Mouse (Mus musculus): ENCODE measurements around the gene Spsb4.
"Not testable (repeated sequence)": the region's sequence is repeated elsewhere in the genome, so short reads cannot be mapped to it uniquely, and the experiment has no call there.

The Spsb4 gene

DNA sequence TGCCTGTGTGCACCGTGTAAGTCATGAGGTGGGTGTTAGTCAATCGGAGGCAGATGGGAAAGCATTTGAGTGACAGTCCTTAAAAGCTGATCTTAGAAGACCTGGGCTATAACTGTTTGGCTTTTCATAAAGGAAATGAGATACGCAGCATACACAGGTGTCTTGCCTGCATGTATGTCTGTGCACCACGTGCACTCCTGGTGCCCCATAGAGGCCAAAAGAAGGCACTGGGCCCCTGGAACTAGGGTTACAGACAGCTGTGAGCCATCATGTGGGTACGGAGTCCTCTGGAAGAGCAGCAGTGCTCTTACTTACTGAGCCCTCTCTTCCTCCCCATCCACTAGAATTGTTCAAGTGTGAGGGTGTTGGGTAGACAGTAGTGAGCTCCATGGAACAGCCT, 70.1 kb downstream of the Spsb4 start:
- no peak for DNase-seq (ENCODE audit: low read depth)

DNA sequence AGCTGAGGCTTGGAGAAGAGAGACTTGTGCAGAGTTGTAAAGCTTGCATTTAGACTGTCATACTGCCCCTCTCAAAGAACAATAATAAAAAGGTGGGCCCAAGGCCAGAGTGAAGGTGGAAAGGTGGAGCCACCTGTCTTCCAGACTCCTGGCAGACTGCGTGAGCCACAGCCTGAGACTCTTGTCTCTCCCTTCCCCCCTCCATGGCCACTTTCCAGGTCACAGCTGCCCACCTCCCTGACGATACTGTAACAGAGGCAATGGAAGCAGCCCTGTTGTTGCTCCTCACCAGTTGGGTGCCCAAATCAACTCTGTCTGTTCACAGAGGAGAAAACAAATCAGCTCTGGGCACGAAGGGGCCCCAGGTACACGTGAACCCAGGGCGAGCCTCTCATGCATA, 71.5 kb downstream of the Spsb4 start:
- no peak for DNase-seq (ENCODE audit: low read depth)

DNA sequence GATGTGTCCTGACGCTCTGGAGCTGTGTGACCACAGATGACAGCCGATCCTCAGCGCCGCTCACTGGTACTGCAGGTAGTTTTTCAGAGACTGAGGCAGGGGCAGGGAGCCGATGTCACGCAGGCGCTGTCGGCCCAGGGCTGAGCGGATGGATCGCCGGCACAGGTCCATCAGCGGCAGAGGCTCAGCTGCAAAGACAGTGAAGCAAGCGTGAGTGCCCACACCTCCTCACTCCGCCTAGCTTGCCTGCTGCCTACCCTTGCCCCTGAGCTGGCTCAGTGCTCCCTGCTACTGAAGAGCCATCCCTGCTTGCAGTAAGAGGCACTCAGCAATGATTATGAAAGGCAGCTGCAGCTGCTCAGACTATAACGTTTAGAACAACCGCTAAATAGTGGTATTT, 74.1 kb downstream of the Spsb4 start:
- no peak for DNase-seq (ENCODE audit: low read depth)

DNA sequence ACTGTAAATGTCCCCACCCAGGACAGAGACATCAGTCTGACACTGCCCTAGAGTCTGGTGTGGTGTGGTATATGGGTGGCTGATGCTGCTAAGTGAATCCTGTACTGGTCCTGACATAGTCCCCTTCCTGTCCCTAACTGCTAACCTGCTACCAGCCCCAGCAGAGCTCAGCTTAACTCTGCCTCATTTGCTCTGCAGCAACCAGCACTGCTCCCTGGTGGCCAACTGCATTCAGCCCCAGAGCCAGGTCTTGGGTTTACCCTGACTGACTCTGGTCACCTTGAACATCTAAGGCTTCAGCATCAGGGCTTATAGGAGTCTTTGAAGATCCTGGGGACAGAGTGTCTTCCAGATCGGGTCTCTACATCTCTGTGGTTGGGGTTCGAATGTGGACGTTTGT, 75.7 kb downstream of the Spsb4 start:
- no peak for DNase-seq (ENCODE audit: low read depth)

DNA sequence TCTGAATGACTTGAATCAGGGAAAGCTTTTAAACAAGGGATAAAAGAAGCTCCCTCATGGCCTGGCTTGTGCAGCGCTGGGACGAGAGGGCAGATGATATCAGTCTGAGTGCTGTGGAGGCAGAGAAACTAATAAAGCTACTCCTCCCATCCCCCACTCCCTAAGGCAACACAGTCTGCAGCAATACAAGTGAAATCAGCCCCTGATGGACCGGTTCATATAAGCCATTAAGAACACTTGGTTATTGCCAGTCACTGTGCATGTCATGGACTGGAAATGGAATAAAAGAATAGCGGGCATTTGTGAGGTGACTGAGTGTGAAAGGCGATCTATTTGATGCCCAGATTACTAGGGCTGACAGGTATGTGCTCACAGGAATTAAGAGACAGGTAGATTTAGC, 79.8 kb downstream of the Spsb4 start:
- DNase-seq (ENCODE audit: low read depth): no peak

DNA sequence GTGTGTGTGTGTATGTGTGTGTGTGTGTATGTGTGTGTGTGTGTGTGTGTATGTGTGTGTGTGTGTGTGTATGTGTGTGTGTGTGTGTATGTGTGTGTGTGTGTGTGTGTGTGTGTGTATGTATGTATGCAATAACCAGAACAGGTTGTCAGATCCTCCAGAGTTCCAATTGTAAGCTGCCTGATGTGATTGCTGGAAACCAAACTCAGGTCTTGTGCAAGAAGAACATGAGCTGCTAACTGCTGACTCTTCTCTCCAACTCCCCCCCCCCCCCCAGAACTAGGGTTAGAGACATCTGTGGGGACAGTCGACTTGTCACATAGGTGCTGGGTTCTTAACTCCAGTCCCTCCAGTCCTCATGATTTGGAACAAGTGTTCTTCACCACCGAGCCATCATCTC, 82.2 kb downstream of the Spsb4 start:
- DNase-seq (ENCODE audit: low read depth): not testable (repeated sequence)

DNA sequence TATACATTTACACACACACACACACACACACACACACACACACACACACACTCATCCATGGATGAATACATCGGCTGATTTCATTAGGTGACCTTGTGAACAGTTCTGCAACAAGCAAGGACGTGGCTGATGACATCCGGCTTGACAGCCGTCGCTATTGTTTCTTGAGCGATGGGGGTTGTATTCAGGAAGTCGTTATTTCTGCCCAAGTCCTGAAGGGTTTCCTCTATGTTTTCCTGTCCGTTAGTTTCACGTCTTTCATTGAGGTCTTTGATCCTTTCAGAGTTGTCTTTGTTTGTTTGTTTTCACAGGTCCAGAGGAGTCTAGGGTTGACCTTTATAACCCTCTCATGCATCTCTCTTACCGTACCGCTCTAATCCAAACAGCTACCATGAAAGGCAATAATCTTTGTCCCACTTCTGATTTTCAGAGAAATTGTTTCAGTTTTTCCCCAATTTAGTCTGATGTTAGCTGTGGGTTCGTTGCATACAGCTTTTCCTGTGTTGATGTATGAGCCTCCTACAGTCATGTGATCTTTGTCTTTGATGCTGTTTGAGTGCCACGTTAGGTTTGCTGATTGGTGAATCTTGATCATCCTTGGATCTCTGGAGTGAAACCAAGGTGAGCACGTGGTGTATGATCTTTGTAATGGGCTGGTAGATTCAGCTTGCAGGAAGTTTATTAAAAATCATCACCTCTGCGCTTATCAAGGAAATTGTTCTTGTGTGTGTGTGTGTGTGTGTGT, 82.9 kb downstream of the Spsb4 start:
- DNase-seq (ENCODE audit: low read depth): no peak

DNA sequence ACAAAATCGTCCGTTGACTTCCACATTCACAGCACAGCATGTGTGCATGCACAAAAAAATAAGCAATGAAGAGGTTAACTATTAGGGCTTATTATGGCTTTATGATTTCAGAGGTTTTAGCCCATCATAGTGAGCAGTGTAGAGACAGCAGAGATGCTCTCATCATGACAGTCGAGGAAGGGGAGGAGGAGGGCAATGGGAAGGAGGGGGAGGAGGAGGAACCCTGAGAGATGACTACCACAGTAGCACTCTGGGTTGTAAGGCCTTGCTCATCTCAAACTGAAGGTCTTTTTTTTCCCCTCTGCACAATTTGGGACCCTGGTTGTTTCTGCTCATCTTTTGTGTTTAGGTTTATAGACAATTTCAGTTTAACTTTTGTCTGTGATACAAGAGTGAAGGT, 83.8 kb downstream of the Spsb4 start:
- DNase-seq (ENCODE audit: low read depth): no peak

DNA sequence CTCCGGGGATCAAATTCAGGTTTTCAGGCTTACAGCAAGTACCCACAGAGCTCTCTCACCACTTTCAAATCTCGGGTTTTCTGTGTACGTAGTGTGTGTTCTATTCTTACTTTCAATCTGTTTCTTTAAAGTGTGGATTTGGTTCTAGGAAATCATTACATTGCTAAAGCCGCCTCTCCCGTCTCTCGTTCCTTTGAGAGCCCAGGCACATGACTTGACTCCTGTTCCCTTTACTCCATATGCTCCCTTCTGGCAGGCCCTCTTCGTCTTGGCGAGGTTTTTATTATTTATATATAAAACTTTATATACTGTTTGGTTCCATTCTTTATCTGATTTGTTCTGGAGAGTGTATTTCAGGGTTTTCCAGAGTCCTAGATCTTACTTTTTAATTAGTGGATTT, 85.9 kb downstream of the Spsb4 start:
- DNase-seq (ENCODE audit: low read depth): no peak

DNA sequence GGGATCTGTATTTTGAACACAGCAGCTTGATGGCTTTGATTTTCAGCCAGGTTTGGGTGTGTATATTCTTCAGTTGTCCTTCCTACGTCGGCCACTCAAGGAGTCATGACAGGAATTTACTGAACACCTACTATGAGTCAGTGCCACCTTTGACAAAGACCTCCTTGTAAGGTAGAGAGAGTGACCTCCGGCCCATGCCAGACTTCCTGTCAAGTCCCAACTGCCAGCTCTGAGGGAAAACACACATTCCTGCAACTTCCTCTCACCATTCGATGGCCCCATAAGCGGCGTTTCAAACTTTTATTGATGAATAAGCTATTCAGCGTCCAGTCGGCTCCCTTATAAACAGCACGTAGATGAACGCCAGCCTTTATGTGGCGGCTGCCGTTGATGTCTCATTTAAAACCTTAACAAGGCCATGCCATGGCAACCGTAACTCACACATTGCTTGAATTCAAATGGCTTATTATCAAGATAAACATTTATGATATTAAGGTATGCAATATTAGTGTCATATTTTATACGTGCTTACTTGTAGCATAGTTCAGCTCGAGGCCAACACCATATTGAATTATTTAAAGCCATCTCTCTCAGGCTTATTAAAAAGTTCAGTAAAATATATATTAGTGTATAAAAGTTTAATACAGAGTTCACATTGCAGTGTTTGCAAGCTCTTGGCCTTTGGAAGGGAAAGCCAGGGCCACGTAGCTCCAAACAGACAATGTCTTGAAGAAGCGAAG, 94.9 kb downstream of the Spsb4 start:
- DNase-seq (ENCODE audit: low read depth): no peak

DNA sequence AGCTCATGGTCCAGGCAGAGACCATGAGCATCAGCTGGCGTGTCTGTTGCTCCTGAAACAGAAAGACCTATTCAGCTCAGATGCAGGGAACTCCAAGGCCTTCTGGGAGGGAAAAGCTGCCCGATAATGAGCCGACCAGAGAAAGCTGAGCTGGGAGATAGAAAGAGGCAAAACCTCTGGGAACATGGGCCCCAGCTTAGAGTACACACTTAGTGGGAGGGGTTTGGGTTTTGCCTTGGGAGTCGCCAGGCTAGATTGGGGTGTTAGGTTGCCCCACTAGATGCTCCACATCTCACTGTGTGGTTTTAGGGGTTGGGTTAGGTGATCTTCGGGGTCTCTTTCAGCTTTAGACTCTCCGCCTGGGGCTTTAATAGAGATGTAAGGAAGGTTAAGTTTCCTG, 95.5 kb downstream of the Spsb4 start:
- no peak for DNase-seq (ENCODE audit: low read depth)

DNA sequence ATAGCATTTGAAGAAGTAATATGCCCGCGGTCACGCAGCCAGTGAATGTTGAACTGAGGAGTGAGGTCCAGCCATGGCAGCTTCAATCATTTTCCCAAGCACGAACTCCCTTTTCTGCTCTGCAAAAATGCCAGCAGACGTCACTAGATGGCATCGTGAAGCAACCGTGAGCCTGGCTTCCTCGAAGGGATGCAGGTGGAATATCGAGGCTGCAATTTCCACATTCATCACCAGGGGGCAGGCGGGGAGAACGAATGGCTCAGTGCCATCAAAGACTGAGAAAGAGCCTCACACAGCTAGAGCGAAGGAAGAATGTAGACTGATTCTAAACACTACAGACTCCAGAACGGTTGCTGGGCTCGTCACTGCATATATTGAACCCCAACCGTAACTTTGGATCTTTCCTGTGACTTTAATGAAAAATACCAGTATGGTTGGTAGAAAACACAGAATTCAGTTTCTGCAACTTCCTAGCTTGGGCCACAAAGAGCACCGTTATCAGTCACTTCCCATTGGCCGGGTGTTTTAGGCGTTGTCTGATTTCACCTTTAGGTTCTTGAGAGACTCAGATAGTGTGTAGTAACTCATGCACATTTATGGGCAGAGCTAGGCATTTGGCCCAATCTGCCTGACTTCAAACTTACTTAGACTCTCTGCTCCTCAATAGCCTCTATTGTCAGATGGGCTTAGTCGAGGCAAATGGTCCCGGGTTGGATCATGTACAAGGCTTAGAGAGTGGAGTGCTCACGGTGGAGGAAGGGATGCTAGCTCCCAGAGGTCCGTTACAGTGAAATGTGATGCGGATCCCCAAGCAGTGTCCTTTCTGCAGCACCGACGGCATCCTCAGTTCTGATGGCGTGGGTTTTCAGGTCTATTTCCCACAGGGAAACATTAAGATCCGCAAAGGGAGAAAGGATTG, 101.8 kb downstream of the Spsb4 start:
- peak; percentile 93 for DNase-seq (ENCODE audit: low read depth)

DNA sequence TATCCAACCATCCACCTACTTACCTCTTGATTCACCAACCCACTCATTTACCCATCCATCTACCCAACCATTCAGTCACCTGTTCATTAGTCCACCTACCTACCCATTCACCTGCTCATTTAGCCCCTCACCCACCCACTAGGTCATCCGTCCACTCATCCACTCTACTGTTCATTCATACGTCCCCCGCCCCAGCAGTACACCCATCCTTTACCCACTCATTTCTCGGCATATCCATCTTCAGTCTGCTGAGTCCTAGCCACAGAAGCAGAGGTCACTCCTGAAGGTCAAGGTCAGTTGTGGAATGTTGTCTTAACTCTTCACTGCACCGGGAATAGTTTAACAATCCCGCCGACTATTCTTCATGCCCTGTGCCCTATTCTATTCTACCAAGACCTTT, 102.6 kb downstream of the Spsb4 start:
- no peak for DNase-seq (ENCODE audit: low read depth)

DNA sequence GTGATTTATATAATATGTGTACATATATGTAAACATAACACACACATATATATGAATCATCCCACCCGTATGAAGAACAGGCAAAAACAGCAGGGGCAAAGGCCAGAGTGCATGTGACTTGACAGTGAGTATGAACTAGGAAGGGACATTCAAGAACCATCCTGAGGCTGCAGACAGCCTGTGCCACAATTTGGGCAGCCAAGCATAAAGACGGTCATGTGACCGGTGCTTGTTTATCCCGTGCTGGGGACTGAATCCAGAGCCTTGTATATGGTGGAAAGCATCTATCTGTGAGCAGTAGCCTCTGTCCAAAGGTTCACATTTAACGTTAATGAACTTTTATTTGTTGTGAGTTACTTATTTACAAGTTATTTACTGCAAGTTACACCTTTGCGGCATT, 103.8 kb downstream of the Spsb4 start:
- no peak for DNase-seq (ENCODE audit: low read depth)

DNA sequence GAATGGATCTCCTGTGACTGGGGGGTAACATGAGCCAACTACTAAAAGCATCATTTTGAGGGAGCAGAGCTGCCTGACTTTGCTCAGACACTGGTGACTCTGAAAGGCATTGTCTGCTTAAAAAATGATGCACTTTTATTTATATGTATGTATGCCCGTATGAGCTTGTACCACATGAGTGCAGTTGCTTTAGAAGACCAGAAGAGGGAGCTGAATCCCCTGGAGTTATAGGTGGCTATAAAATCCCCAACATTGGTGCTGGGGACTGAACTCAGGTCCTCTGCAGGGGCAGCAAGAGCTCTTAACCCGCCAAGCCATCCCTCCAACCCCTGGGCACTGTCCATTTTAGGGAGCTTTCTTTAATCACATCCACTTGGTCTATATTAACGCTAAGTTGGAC, 104.6 kb downstream of the Spsb4 start:
- DNase-seq (ENCODE audit: low read depth): no peak

DNA sequence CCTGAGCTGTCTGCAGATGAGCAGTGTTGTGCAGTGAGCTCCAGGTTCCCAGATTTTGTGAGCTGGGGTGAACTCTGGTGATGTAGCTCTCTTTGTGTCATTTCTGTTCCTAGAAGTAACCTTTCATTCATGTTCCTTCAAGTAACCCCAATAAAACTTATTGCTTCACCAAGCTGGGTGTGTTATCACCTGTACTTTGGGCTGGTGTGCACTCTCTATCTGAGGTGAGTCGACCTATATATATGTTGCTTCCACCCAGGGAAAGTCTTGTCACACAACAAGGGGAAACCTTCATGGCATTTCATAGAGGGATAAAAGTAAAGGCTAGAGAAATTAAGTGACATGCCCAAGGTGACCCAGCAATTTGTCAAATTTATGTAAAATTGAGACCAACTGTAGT, 109.1 kb downstream of the Spsb4 start:
- DNase-seq (ENCODE audit: low read depth): no peak

DNA sequence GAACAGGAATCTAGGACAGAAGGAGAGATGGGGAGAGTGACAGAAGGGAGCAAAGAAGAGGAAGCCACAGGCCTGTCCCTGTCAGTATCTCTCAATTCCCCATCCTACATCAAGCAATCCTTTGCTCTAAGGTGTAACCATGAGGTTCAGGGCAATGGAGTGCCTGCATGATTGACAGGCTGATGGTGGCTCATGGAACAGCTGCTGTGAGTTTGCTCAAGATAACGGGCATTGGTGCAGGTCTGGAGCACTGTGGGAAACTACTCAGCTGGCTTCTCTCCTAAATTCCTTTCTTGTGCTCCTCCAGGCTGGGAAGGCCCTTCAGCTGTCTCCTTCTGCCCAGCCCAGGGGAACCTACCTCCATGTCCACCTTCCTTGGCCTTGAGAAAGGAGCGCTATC, 109.9 kb downstream of the Spsb4 start:
- no peak for DNase-seq (ENCODE audit: low read depth)

DNA sequence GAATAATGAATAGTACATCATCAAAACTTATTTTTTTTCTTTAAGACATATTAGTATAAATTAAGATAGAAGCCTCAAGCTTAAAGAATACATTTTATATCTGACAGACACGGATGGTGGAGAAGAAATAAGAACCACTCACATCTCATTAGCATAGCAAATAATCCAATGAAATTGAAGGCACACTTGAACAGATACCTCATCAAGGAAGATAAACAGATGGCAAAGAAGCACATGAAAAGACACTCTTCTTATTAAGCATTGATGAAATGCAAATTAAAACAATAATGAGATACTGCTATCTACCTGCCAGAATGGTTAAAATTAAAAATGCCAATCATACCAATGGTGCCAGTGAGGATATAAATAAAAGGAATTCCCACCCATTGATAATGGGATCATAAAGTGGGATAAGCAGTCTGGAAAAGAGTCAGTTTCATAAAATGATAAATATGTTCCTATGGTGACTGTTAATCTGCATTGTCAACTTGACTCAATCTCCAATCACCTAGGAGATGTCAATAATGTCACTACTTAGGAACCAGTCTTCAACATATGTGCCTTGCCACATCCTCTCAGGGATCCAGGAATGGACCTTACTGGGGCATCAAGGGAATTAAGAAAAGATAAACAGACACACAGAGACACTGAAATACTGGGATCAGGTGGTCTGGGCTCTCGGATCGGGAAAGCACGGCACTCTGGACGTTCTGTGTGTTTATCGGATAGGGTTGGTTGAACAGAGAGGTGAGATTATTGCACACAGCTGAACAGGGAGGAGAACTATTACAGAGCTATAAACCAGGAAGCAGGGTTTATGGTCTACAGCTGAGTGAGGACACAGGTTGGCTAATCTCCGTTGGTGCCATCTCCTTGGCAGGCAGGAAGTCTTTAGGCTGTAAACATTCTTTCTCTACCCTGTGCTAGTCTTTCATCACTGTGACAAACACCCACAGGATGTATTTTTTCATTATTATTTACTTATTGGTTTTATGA, 114.0 kb downstream of the Spsb4 start:
- no peak for DNase-seq (ENCODE audit: low read depth)

DNA sequence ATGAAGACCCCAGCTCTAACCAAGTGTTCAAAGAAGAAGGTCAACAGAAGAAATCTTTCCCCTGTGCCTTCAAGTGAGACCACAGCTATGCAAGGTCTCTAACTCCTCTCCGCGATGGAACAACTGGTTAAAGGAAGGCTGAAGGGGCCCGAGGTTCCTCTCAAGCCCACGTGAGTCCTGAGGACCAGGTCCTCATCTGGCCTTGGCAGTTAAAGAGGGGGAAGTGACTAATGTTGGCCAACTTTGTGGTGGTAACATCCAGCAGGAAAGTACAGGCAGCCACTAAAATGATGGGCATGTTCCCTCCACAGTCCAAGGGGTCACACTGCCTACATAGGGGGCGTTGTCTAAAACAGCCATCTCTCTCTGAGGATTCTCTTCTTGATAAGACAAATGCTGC, 118.9 kb downstream of the Spsb4 start:
- DNase-seq (ENCODE audit: low read depth): no peak

DNA sequence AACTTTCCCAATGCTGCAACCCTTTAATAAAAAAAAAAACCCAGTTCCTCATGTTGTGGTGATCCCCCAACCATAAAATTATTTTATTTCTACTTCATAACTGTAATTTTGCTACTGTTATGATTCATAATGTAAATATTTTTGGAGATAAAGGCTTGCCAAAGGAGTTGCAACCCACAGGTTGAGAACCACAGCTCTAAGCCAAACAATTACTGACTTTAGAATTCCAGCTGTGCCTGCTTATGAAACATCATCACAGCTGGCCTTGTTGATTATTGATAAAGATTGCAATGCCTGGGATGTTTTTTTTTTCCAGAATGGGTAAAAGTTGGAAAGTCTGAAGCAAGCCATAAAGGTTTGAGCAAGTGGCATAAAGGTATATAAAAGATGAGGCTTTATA, 119.6 kb downstream of the Spsb4 start:
- peak; percentile 30 for DNase-seq (ENCODE audit: low read depth)

DNA sequence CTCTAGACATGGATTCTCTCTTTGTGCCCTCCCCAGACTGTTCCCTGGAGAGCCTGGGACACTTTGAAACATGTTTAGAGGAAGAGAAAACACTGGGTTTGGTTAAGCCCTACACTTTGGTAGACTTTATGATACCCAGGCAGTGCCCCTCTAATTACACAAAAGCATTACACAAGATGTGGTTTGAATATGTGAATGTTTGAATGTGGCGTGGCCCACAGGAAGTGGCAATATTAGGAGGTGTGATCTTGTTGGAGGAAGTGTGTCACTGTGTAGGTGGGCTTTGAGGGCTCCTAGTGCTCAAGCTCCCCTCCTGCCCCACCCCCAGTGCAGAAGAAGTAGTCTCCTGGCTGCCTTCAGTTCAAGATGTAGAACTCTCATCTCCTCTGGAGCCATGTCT, 122.0 kb downstream of the Spsb4 start:
- no peak for DNase-seq (ENCODE audit: low read depth)

DNA sequence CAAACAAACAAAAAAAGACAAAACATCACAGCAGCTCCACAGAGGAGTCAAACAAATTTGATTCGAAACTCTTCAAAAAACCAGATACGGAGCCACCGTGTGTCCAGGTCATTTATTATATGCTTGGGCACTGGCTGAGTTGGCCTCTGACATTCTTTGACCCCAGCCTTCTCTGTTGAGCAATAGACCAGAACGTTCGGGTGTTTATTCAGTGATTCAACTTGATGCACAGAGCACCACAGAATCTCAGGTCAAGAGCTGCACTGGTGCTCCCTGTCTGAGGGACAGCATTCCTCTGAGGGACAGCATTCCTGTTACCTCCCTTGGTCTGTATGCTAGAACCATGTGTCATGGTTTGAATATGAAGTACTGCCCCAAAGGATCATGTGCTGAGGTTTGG, 125.1 kb downstream of the Spsb4 start:
- DNase-seq (ENCODE audit: low read depth): no peak

Data from NIH3T3 (cell line).